Mouse (Mus musculus) left cerebral cortex, adult 2 months (tissue): ENCODE data around the gene Kifc1. TPM values are rescaled to one million over a fixed set of nuclear protein-coding genes. Genes with fewer than 3 reads are reported as not detected.
A peak's percentile ranks its signal among the peaks of the same experiment; 100 is the strongest.

Experiments
- DNase-seq, 2 experiments: peaks; one replicate each; pipeline ENCODE4 v3.0.0; 2021 to 2022; ENCODE audit warnings: low spot score in 2 of 2, mixed read lengths in 1 of 2; ENCODE audit errors: extremely low spot score in 1 of 2
- H3K27ac ChIP-seq: fragments of 200-600 bp; 2 replicates; pipeline ENCODE4 v1.8.1; 2022
- H3K4me3 ChIP-seq: fragments of 200-600 bp; 2 replicates; pipeline ENCODE4 v1.8.1; 2022
- CTCF ChIP-seq: fragments of 200-600 bp; IDR thresholded peaks from 2 replicates; pipeline ENCODE4 v1.8.1; 2022; ENCODE audit warnings: antibody characterized with exemption, mild to moderate bottlenecking, moderate library complexity
- intact Hi-C: fragments of 180-260 bp; cut with DNase I; formaldehyde crosslinking; loops from one replicate; pipeline ENCODE4 v1.15.1; 2025
- total RNA-seq, 2 experiments: library from RNA; stranded (reverse); gene quantifications; 2 replicates each; pipeline ENCODE4 v1.2.3; 2021

Gene Kifc1
- total RNA-seq, 2 experiments from 2014 or later, result 2.2 to 3.1 TPM

- H3K4me3 ChIP-seq, result peak overlapping the region; percentile 68
- TF ChIP-seq CTCF, result no peak
- DNase-seq, result no peak
- peak overlapping the region; percentile 85 for H3K27ac ChIP-seq
- intact Hi-C loops, result loop anchor here (10.0 kb wide), 1 partner anchor 1544 kb away; the partner anchor contains the start of gene Wiz
Observed at GRCm38 (mm10) chr17:33928251-33928947, 37.9 kb upstream of the Kifc1 start.

- TF ChIP-seq CTCF, result peak; percentile 33
- intact Hi-C loops, result loop anchor here (10.0 kb wide), 1 partner anchor 1542 kb away; the partner anchor contains the start of gene Wiz
- H3K4me3 ChIP-seq, result no peak overlapping the region
- DNase-seq, result no peak
- H3K27ac ChIP-seq, result no peak overlapping the region
Observed at GRCm38 (mm10) chr17:33926207-33926932, 35.9 kb upstream of the Kifc1 start.

- DNase-seq, result no peak
- Histone ChIP-seq H3K27ac (no peak overlapping the region), H3K4me3 (no peak overlapping the region)
- TF ChIP-seq CTCF, result peak; percentile 6
- intact Hi-C loops, result loop anchor here (10.0 kb wide), 1 partner anchor 1541 kb away; the partner anchor contains the start of gene Wiz
Observed at GRCm38 (mm10) chr17:33925406-33926116, 35.1 kb upstream of the Kifc1 start.

- peak; percentile 29 for TF ChIP-seq CTCF
- no peak for DNase-seq
- Histone ChIP-seq H3K27ac (no peak overlapping the region), H3K4me3 (no peak overlapping the region)
- intact Hi-C loops, result loop anchor here (10.0 kb wide), 1 partner anchor 1540 kb away; the partner anchor contains the start of gene Wiz
Observed at GRCm38 (mm10) chr17:33924577-33925283, 34.3 kb upstream of the Kifc1 start.

GRCm38 (mm10) chr17:33921361-33921760 lies 30.9 kb upstream of the Kifc1 start:
- TF ChIP-seq CTCF, result no peak
- intact Hi-C loops, result loop anchor here (2.0 to 10.0 kb wide), 2 partner anchors 25 to 1537 kb away; partner anchors contain the start of gene Wiz
- DNase-seq, result no peak
- no peak overlapping the region for H3K4me3 ChIP-seq
- no peak overlapping the region for H3K27ac ChIP-seq

- H3K4me3 ChIP-seq, result peak overlapping the region; percentile 56
- peak; percentile 78 to 82 for DNase-seq
- intact Hi-C loops, result loop anchor here (2.0 to 10.0 kb wide), 2 partner anchors 24 to 1536 kb away; partner anchors contain the start of gene Wiz
- peak; percentile 83 for TF ChIP-seq CTCF
- H3K27ac ChIP-seq, result peak overlapping the region; percentile 80
Observed at GRCm38 (mm10) chr17:33920282-33921097, 30.0 kb upstream of the Kifc1 start.

GRCm38 (mm10) chr17:33919351-33920281 lies 29.2 kb upstream of the Kifc1 start:
- intact Hi-C loops, result loop anchor here (2.0 to 10.0 kb wide), 2 partner anchors 23 to 1535 kb away; partner anchors contain the start of gene Wiz
- no peak; the same call in 1 of the 2 replicates for TF ChIP-seq CTCF
- peak in 1 of 2 experiments; percentile 60 for DNase-seq
- peak overlapping the region; percentile 80 for H3K27ac ChIP-seq
- peak overlapping the region; percentile 56 for H3K4me3 ChIP-seq

- Histone ChIP-seq H3K27ac (peak overlapping the region; percentile 21; the same call in 1 of the 2 replicates), H3K4me3 (peak overlapping the region; percentile 56)
- no peak for DNase-seq
- intact Hi-C loops, result no loop called here
- TF ChIP-seq CTCF, result no peak
Observed at GRCm38 (mm10) chr17:33918293-33919203, 28.1 kb upstream of the Kifc1 start.
